Mouse (Mus musculus) olfactory bulb, adult 2 months (tissue): ENCODE results near the gene Rundc3b.

Source experiments
- CTCF ChIP-seq: fragments of 200-500 bp; IDR thresholded peaks from 2 replicates; pipeline ENCODE4 v1.5.1; 2012; ENCODE audit warnings: low read depth, mild to moderate bottlenecking, low read length, moderate library complexity; ENCODE audit not compliant: insufficient read depth
- POLR2A ChIP-seq: fragments of 200-500 bp; IDR thresholded peaks from 2 replicates; pipeline ENCODE4 v1.6.1; 2012; ENCODE audit warnings: mild to moderate bottlenecking, low read depth, low read length, moderate library complexity; ENCODE audit not compliant: insufficient read depth

DNA sequence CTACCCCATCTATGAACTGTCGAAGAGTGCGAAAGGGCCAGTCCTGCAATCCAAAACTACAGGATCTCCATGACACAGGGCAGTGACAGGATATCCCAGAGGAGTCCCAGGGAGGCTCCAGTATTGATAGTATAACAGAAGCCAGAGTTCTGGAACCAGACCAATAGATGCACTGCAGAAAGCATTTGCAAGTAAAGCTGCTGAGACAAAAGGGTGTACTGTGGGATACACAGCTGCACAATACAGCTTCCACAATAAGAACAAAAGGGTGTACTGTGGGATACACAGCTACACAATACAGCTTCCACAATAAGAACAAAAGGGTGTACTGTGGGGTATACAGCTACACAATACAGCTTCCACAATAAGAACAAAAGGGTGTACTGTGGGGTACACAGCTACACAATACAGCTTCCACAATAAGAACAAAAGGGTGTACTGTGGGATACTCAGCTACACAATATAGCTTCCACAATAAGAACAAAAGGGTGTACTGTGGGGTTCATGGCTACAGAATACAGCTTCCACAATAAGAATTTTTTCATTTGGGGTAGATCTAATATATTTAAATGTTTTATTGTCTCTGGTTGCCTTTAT, 134.0 kb downstream of the Rundc3b start:
- TF ChIP-seq CTCF (no peak), POLR2A (no peak)
